Mouse (Mus musculus): ENCODE data around the gene Stk11ip. TPM values are rescaled to one million over a fixed set of nuclear protein-coding genes. Genes with fewer than 3 reads are reported as not detected.

Gene Stk11ip
- polyA plus RNA-seq, 1 experiment from 2014 or later, result 20.4 TPM

- H3K27ac ChIP-seq (ENCODE audit: low read depth, low read length), result no peak overlapping the region; the same call in 1 of the 2 replicates
These were observed 37.3 kb downstream of the Stk11ip start for GRCm38 (mm10) chr1:75558388-75559178.

GRCm38 (mm10) chr1:75559212-75559925 lies 38.0 kb downstream of the Stk11ip start:
- H3K9ac ChIP-seq (ENCODE audit: low read depth, low read length), result no peak overlapping the region
- H3K36me3 ChIP-seq (ENCODE audit: control insufficient read depth, insufficient read depth, low read length), result peaks cover 31% of the 10 kb centered on the region
- peaks cover 17% of the 10 kb centered on the region for H3K4me1 ChIP-seq (ENCODE audit: control insufficient read depth, insufficient read depth, low read depth, low read length)
- no peaks in the 10 kb centered on the region for H3K9me3 ChIP-seq (ENCODE audit: control insufficient read depth, low read length)
- H3K4me3 ChIP-seq (ENCODE audit: low read length), result no peak overlapping the region; the same call in 1 of the 2 replicates
- peak overlapping the region; percentile 48 for H3K4me2 ChIP-seq (ENCODE audit: low read length)
- H3K27me3 ChIP-seq (replicated peaks; ENCODE audit: control insufficient read depth, insufficient read depth, low read length), result no peaks in the 10 kb centered on the region
- peak overlapping the region; percentile 72 for H3K27ac ChIP-seq (ENCODE audit: low read depth, low read length)
- 7% methylated on average over 17 of the region's 17 CpGs for WGBS
- peak; percentile 93 for ATAC-seq

More at GRCm38 (mm10) chr1:75558388-75559178, 37.3 kb downstream of the Stk11ip start:
- H3K36me3 ChIP-seq (ENCODE audit: control insufficient read depth, insufficient read depth, low read length), result peaks cover 34% of the 10 kb centered on the region
- H3K4me3 ChIP-seq (ENCODE audit: low read length), result no peak overlapping the region
- no peak overlapping the region for H3K9ac ChIP-seq (ENCODE audit: low read depth, low read length)
- no peak overlapping the region for H3K4me2 ChIP-seq (ENCODE audit: low read length)
- WGBS, result 90% methylated on average over 18 of the region's 18 CpGs
- no peaks in the 10 kb centered on the region for H3K27me3 ChIP-seq (replicated peaks; ENCODE audit: control insufficient read depth, insufficient read depth, low read length)
- H3K9me3 ChIP-seq (ENCODE audit: control insufficient read depth, low read length), result no peaks in the 10 kb centered on the region
- peaks cover 17% of the 10 kb centered on the region for H3K4me1 ChIP-seq (ENCODE audit: control insufficient read depth, insufficient read depth, low read depth, low read length)
- 0 out of 2 replicates have a peak, but pooled peaks have one; percentile 1 for ATAC-seq

GRCm38 (mm10) chr1:75560206-75560913 lies 39.0 kb downstream of the Stk11ip start:
- peaks cover 17% of the 10 kb centered on the region for H3K4me1 ChIP-seq (ENCODE audit: control insufficient read depth, insufficient read depth, low read depth, low read length)
- no peaks in the 10 kb centered on the region for H3K27me3 ChIP-seq (replicated peaks; ENCODE audit: control insufficient read depth, insufficient read depth, low read length)
- H3K36me3 ChIP-seq (ENCODE audit: control insufficient read depth, insufficient read depth, low read length), result peaks cover 25% of the 10 kb centered on the region
- H3K9ac ChIP-seq (ENCODE audit: low read depth, low read length), result no peak overlapping the region
- 84% methylated on average over 12 of the region's 12 CpGs for WGBS
- H3K4me2 ChIP-seq (ENCODE audit: low read length), result no peak overlapping the region
- no peak for ATAC-seq
- H3K9me3 ChIP-seq (ENCODE audit: control insufficient read depth, low read length), result no peaks in the 10 kb centered on the region
- no peak overlapping the region for H3K4me3 ChIP-seq (ENCODE audit: low read length)
- H3K27ac ChIP-seq (ENCODE audit: low read depth, low read length), result no peak overlapping the region

GRCm38 (mm10) chr1:75561221-75561897 lies 40.0 kb downstream of the Stk11ip start:
- peaks cover 17% of the 10 kb centered on the region for H3K4me1 ChIP-seq (ENCODE audit: control insufficient read depth, insufficient read depth, low read depth, low read length)
- 40% methylated on average over 4 of the region's 4 CpGs for WGBS
- H3K9ac ChIP-seq (ENCODE audit: low read depth, low read length), result no peak overlapping the region
- H3K36me3 ChIP-seq (ENCODE audit: control insufficient read depth, insufficient read depth, low read length), result peaks cover 17% of the 10 kb centered on the region; the same call in 1 of the 2 replicates
- H3K27me3 ChIP-seq (replicated peaks; ENCODE audit: control insufficient read depth, insufficient read depth, low read length), result no peaks in the 10 kb centered on the region
- H3K9me3 ChIP-seq (ENCODE audit: control insufficient read depth, low read length), result no peaks in the 10 kb centered on the region
- no peak overlapping the region for H3K4me3 ChIP-seq (ENCODE audit: low read length)
- no peak overlapping the region for H3K27ac ChIP-seq (ENCODE audit: low read depth, low read length)
- ATAC-seq, result no peak; the same call in 1 of the 2 replicates
- no peak overlapping the region for H3K4me2 ChIP-seq (ENCODE audit: low read length)

- Histone ChIP-seq H3K4me2 (ENCODE audit: low read length) (no peak overlapping the region), H3K36me3 (ENCODE audit: control insufficient read depth, insufficient read depth, low read length) (peaks cover 14% of the 10 kb centered on the region; the same call in 1 of the 2 replicates), H3K27ac (ENCODE audit: low read depth, low read length) (no peak overlapping the region), H3K27me3 (replicated peaks; ENCODE audit: control insufficient read depth, insufficient read depth, low read length) (no peaks in the 10 kb centered on the region), H3K9ac (ENCODE audit: low read depth, low read length) (no peak overlapping the region), H3K4me3 (ENCODE audit: low read length) (no peak overlapping the region), H3K4me1 (ENCODE audit: control insufficient read depth, insufficient read depth, low read depth, low read length) (peaks cover 17% of the 10 kb centered on the region), H3K9me3 (ENCODE audit: control insufficient read depth, low read length) (no peaks in the 10 kb centered on the region)
- WGBS, result 48% methylated on average over 1 of the region's 1 CpGs
- no peak; the same call in 1 of the 2 replicates for ATAC-seq
These were observed 40.5 kb downstream of the Stk11ip start for GRCm38 (mm10) chr1:75561898-75562238.

GRCm38 (mm10) chr1:75564102-75564501 lies 42.8 kb downstream of the Stk11ip start:
- 93% methylated on average over 2 of the region's 2 CpGs for WGBS

GRCm38 (mm10) chr1:75564916-75565315 lies 43.6 kb downstream of the Stk11ip start:
- H3K27me3 ChIP-seq (replicated peaks; ENCODE audit: control insufficient read depth, insufficient read depth, low read length), result no peaks in the 10 kb centered on the region
- H3K4me3 ChIP-seq (ENCODE audit: low read length), result no peak overlapping the region
- H3K4me2 ChIP-seq (ENCODE audit: low read length), result no peak overlapping the region
- peaks cover 10% of the 10 kb centered on the region for H3K4me1 ChIP-seq (ENCODE audit: control insufficient read depth, insufficient read depth, low read depth, low read length)
- 69% methylated on average over 5 of the region's 5 CpGs for WGBS
- no peaks in the 10 kb centered on the region for H3K36me3 ChIP-seq (ENCODE audit: control insufficient read depth, insufficient read depth, low read length)
- no peaks in the 10 kb centered on the region for H3K9me3 ChIP-seq (ENCODE audit: control insufficient read depth, low read length)
- no peak for ATAC-seq
- no peak overlapping the region for H3K27ac ChIP-seq (ENCODE audit: low read depth, low read length)
- H3K9ac ChIP-seq (ENCODE audit: low read depth, low read length), result no peak overlapping the region

More at GRCm38 (mm10) chr1:75564102-75564501, 42.8 kb downstream of the Stk11ip start:
- no peak overlapping the region for H3K9ac ChIP-seq (ENCODE audit: low read depth, low read length)
- no peak overlapping the region for H3K4me2 ChIP-seq (ENCODE audit: low read length)
- no peaks in the 10 kb centered on the region for H3K27me3 ChIP-seq (replicated peaks; ENCODE audit: control insufficient read depth, insufficient read depth, low read length)
- H3K9me3 ChIP-seq (ENCODE audit: control insufficient read depth, low read length), result no peaks in the 10 kb centered on the region
- no peak for ATAC-seq
- no peak overlapping the region for H3K27ac ChIP-seq (ENCODE audit: low read depth, low read length)
- no peak overlapping the region for H3K4me3 ChIP-seq (ENCODE audit: low read length)
- peaks cover 16% of the 10 kb centered on the region for H3K4me1 ChIP-seq (ENCODE audit: control insufficient read depth, insufficient read depth, low read depth, low read length)
- no peaks in the 10 kb centered on the region for H3K36me3 ChIP-seq (ENCODE audit: control insufficient read depth, insufficient read depth, low read length)

GRCm38 (mm10) chr1:75565616-75566015 lies 44.3 kb downstream of the Stk11ip start:
- Histone ChIP-seq H3K4me2 (ENCODE audit: low read length) (no peak overlapping the region), H3K4me1 (ENCODE audit: control insufficient read depth, insufficient read depth, low read depth, low read length) (peaks cover 10% of the 10 kb centered on the region), H3K36me3 (ENCODE audit: control insufficient read depth, insufficient read depth, low read length) (no peaks in the 10 kb centered on the region), H3K9ac (ENCODE audit: low read depth, low read length) (no peak overlapping the region), H3K4me3 (ENCODE audit: low read length) (no peak overlapping the region), H3K27me3 (replicated peaks; ENCODE audit: control insufficient read depth, insufficient read depth, low read length) (no peaks in the 10 kb centered on the region), H3K9me3 (ENCODE audit: control insufficient read depth, low read length) (no peaks in the 10 kb centered on the region), H3K27ac (ENCODE audit: low read depth, low read length) (no peak overlapping the region)
- whole genome bisulfite sequencing, result 65% methylated on average over 9 of the region's 9 CpGs
- no peak for ATAC-seq
